Mouse (Mus musculus): Measurements from ENCODE around the gene Lrrc43. TPM values are rescaled to one million over a fixed set of nuclear protein-coding genes. Genes with fewer than 3 reads are reported as not detected.
A peak's percentile ranks its signal among the peaks of the same experiment; 100 is the strongest.

Lrrc43 gene
- 0.10 TPM in 1 of 2 replicates, not detected in the other for polyA plus RNA-seq (2014; fragmentation: Nextera tagmentation; extraction: Ambion mirVana)

DNA sequence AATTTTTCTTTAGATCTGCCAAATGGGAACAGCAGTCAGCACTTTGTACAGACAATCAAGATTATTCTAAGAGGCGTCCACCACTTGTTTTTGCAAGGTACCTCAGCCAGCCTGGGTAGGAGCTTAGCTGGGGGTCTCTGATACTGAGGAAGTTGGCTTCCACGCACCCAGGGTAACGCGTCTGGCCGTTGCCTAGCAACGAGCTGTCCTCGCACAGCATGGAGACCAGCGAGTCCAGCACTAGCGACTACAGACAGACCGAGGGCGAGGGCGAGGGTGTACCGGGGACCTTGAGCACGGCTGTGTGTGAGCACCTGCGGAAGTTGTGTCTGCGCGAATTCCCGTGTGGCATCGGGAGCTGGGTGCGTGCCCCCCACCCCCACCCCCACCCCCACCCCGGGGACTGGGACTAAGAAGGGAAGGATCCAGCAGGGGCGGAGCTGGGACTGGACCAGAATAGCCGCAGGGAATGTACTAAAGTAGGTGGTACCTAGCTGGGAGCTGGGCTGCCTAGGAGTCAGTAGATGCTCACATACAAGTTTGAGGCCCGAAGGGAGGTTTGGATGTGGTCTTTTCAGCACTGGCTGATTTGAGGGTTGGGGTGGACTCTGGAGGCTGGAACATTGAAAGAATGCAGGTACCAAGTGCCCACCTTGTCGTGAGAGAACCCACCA is at the start of gene Lrrc43, which contains the start of gene Il31:
Gene Lrrc43, plus strand, starts transcription at position 194 of the 674 bp plus-strand sequence.
Gene Il31, minus strand, starts transcription at position 378 of the 674 bp plus-strand sequence.
- DNase-seq (ENCODE audit: low spot score): peak; percentile 59
- Histone ChIP-seq H3K27ac (replicated peaks; ENCODE audit: low read depth, low read length) (no peak within 1 kb of the TSS), H3K4me1 (ENCODE audit: control insufficient read depth, insufficient read depth, low read length) (no peaks in the 10 kb centered on the region; the same call in none of the 2 replicates), H3K4me3 (ENCODE audit: low read depth, low read length) (no peak within 1 kb of the TSS), H3K9me3 (replicated peaks; ENCODE audit: control insufficient read depth, low read length) (no peaks in the 10 kb centered on the region), H3K27me3 (ENCODE audit: control insufficient read depth, insufficient read depth, low read length) (no peaks in the 10 kb centered on the region), H3K36me3 (replicated peaks; ENCODE audit: control insufficient read depth, insufficient read depth, low read depth, low read length) (no peaks in the 10 kb centered on the region), H3K9ac (replicated peaks; ENCODE audit: low read length) (no peak within 1 kb of the TSS), H3K4me2 (ENCODE audit: low read depth, low read length) (peak within 1 kb of the TSS; percentile 49)
- 9% methylated on average over 25 of the region's 25 CpGs for WGBS
- peak; percentile 67; the same call in 1 of the 2 replicates for ATAC-seq (replicated peaks; ENCODE audit: insufficient number of reproducible peaks, low FRiP score, low TSS enrichment, low read depth)

DNA sequence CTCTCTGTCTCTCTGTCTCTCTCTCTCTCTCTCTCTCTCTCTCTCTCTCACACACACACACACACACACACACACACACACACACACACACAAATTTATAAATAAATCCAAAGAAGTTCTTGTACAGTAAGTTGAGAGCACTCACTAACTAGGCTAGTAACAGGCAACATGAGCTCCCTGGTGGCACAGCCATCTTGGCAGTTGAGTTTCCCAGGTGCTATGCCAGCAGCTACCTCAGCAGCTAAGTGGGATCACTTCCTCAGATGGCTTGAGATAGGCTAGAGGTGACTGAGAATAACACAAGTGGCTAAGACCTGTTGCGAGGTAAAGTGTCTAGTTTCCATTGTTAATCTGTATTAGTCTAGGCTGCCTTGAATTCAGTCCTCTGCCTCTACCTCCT is 49.8 kb upstream of the Lrrc43 start:
- DNase-seq (ENCODE audit: low spot score) (no peak), ATAC-seq (replicated peaks; ENCODE audit: insufficient number of reproducible peaks, low FRiP score, low TSS enrichment, low read depth) (no peak)
- Histone ChIP-seq H3K27ac (replicated peaks; ENCODE audit: low read depth, low read length) (no peak overlapping the region), H3K9ac (replicated peaks; ENCODE audit: low read length) (no peak overlapping the region), H3K4me1 (ENCODE audit: control insufficient read depth, insufficient read depth, low read length) (no peaks in the 10 kb centered on the region), H3K4me3 (ENCODE audit: low read depth, low read length) (no peak overlapping the region), H3K4me2 (ENCODE audit: low read depth, low read length) (no peak overlapping the region), H3K36me3 (replicated peaks; ENCODE audit: control insufficient read depth, insufficient read depth, low read depth, low read length) (no peaks in the 10 kb centered on the region; the same call in 1 of the 2 replicates), H3K9me3 (replicated peaks; ENCODE audit: control insufficient read depth, low read length) (no peaks in the 10 kb centered on the region), H3K27me3 (ENCODE audit: control insufficient read depth, insufficient read depth, low read length) (no peaks in the 10 kb centered on the region)
- 91% methylated on average over 1 of the region's 1 CpGs for WGBS

- no peaks in the 10 kb centered on the region for H3K4me1 ChIP-seq (ENCODE audit: control insufficient read depth, insufficient read depth, low read length)
- no peaks in the 10 kb centered on the region for H3K9me3 ChIP-seq (replicated peaks; ENCODE audit: control insufficient read depth, low read length)
- ATAC-seq (replicated peaks; ENCODE audit: insufficient number of reproducible peaks, low FRiP score, low TSS enrichment, low read depth): no peak
- no peaks in the 10 kb centered on the region; the same call in 1 of the 2 replicates for H3K36me3 ChIP-seq (replicated peaks; ENCODE audit: control insufficient read depth, insufficient read depth, low read depth, low read length)
- no peak overlapping the region for H3K27ac ChIP-seq (replicated peaks; ENCODE audit: low read depth, low read length)
- no peak overlapping the region for H3K4me2 ChIP-seq (ENCODE audit: low read depth, low read length)
- no peaks in the 10 kb centered on the region for H3K27me3 ChIP-seq (ENCODE audit: control insufficient read depth, insufficient read depth, low read length)
- 69% methylated on average over 4 of the region's 4 CpGs for WGBS
- H3K9ac ChIP-seq (replicated peaks; ENCODE audit: low read length): no peak overlapping the region
- no peak overlapping the region for H3K4me3 ChIP-seq (ENCODE audit: low read depth, low read length)
- no peak for DNase-seq (ENCODE audit: low spot score)
Measured at GRCm38 (mm10) chr5:123439941-123440340, 49.2 kb upstream of the Lrrc43 start.

DNA sequence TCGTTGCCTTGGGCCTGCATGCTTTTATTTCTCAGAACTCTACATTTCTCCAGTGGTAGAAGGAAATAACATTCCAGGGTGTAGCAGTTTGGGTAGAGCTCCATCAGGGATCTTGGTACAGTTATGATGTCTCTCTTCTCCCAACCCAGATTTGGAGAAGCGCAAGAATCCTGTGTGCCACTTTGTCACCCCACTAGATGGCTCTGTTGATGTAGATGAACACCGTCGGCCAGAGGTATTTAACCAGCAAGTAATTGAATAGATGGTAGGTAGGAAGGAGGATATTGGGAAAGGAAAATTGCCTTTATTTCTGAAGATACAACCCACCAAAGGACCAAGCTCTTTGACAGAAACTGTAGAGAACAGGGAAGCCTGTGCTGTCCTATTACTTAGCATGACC is 48.4 kb upstream of the Lrrc43 start:
- DNase-seq (ENCODE audit: low spot score) (no peak), ATAC-seq (replicated peaks; ENCODE audit: insufficient number of reproducible peaks, low FRiP score, low TSS enrichment, low read depth) (no peak)
- Histone ChIP-seq H3K9ac (replicated peaks; ENCODE audit: low read length) (no peak overlapping the region), H3K27me3 (ENCODE audit: control insufficient read depth, insufficient read depth, low read length) (no peaks in the 10 kb centered on the region), H3K4me3 (ENCODE audit: low read depth, low read length) (no peak overlapping the region), H3K4me2 (ENCODE audit: low read depth, low read length) (no peak overlapping the region), H3K36me3 (replicated peaks; ENCODE audit: control insufficient read depth, insufficient read depth, low read depth, low read length) (no peaks in the 10 kb centered on the region; the same call in 1 of the 2 replicates), H3K27ac (replicated peaks; ENCODE audit: low read depth, low read length) (no peak overlapping the region), H3K9me3 (replicated peaks; ENCODE audit: control insufficient read depth, low read length) (no peaks in the 10 kb centered on the region), H3K4me1 (ENCODE audit: control insufficient read depth, insufficient read depth, low read length) (no peaks in the 10 kb centered on the region)
- 65% methylated on average over 4 of the region's 4 CpGs for WGBS

DNA sequence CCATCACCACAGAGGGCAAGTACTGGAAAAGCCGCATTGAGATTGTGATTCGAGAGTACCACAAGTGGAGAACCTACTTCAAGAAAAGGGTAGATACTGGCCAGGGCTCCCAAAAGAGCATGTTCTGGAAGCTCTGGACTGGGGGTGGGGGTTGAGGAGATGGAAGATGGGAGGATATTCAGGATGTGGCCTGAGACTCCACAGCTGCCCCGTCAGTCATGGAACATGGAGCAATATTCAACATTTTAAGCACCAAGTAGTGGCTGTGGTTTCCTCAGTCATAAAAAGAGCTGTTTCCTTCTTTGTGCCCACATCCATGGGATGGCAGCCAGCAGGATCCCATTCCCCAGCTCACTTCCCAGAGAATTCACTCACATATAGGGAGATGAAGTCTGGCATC is 46.8 kb upstream of the Lrrc43 start:
- Histone ChIP-seq H3K27ac (replicated peaks; ENCODE audit: low read depth, low read length) (no peak overlapping the region), H3K9ac (replicated peaks; ENCODE audit: low read length) (no peak overlapping the region), H3K4me3 (ENCODE audit: low read depth, low read length) (no peak overlapping the region), H3K9me3 (replicated peaks; ENCODE audit: control insufficient read depth, low read length) (no peaks in the 10 kb centered on the region), H3K36me3 (replicated peaks; ENCODE audit: control insufficient read depth, insufficient read depth, low read depth, low read length) (no peaks in the 10 kb centered on the region; the same call in none of the 2 replicates), H3K27me3 (ENCODE audit: control insufficient read depth, insufficient read depth, low read length) (no peaks in the 10 kb centered on the region), H3K4me1 (ENCODE audit: control insufficient read depth, insufficient read depth, low read length) (no peaks in the 10 kb centered on the region), H3K4me2 (ENCODE audit: low read depth, low read length) (no peak overlapping the region)
- DNase-seq (ENCODE audit: low spot score) (no peak), ATAC-seq (replicated peaks; ENCODE audit: insufficient number of reproducible peaks, low FRiP score, low TSS enrichment, low read depth) (no peak)
- WGBS: 100% methylated on average over 3 of the region's 3 CpGs

DNA sequence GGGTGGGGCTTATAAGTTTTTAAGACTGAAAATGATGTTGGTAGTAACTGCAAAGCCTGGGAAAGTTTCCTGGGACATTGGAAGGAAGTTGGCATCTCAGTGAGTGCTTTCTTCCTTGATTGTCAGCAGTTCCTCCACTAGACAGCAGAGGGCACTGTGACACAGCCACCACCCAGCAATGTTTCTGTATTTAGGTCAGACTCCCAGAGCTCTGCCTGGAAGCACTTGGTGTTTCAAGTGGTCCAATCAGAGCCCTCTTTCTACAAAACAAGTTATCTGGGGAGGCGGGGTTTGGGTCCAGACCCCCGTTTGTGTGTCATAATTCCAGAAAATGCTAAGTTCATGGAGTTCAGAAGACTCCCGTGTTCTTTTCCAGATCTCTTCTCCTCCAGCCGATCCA is 45.0 kb upstream of the Lrrc43 start:
- Histone ChIP-seq H3K36me3 (replicated peaks; ENCODE audit: control insufficient read depth, insufficient read depth, low read depth, low read length) (no peaks in the 10 kb centered on the region; the same call in none of the 2 replicates), H3K27me3 (ENCODE audit: control insufficient read depth, insufficient read depth, low read length) (no peaks in the 10 kb centered on the region), H3K4me3 (ENCODE audit: low read depth, low read length) (no peak overlapping the region), H3K4me2 (ENCODE audit: low read depth, low read length) (no peak overlapping the region), H3K27ac (replicated peaks; ENCODE audit: low read depth, low read length) (no peak overlapping the region), H3K9ac (replicated peaks; ENCODE audit: low read length) (no peak overlapping the region), H3K9me3 (replicated peaks; ENCODE audit: control insufficient read depth, low read length) (no peaks in the 10 kb centered on the region), H3K4me1 (ENCODE audit: control insufficient read depth, insufficient read depth, low read length) (no peaks in the 10 kb centered on the region)
- DNase-seq (ENCODE audit: low spot score): peak; percentile 72
- 48% methylated on average over 4 of the region's 4 CpGs for WGBS
- ATAC-seq (replicated peaks; ENCODE audit: insufficient number of reproducible peaks, low FRiP score, low TSS enrichment, low read depth): no peak

DNA sequence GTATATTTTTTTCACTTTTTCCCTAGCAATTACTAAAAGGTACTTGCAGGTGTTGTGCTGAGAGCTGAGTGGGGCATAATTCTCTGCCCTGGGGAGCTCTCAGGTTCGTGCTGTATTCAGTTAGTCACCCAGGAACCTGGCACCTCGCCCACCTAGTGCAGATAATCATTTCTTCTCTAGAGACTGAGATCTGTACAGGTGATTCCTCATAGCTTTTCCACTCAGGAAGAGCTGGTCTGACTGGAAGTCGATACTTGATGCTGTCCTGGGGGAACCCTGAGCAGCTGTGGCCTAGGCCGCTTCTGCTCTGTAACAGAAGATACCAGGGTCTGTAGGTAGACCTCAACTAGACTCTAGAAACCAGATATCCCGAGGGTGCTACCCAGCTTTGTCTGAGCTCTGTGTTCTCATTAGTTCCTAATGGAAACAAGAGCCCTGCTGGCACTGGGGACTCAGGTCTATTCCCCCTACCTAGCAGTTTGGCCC is 44.2 kb upstream of the Lrrc43 start:
- H3K4me1 ChIP-seq (ENCODE audit: control insufficient read depth, insufficient read depth, low read length): no peaks in the 10 kb centered on the region
- H3K9ac ChIP-seq (replicated peaks; ENCODE audit: low read length): no peak overlapping the region
- WGBS: 88% methylated on average over 5 of the region's 5 CpGs
- H3K4me2 ChIP-seq (ENCODE audit: low read depth, low read length): no peak overlapping the region
- no peaks in the 10 kb centered on the region for H3K9me3 ChIP-seq (replicated peaks; ENCODE audit: control insufficient read depth, low read length)
- ATAC-seq (replicated peaks; ENCODE audit: insufficient number of reproducible peaks, low FRiP score, low TSS enrichment, low read depth): no peak
- H3K27me3 ChIP-seq (ENCODE audit: control insufficient read depth, insufficient read depth, low read length): no peaks in the 10 kb centered on the region
- H3K4me3 ChIP-seq (ENCODE audit: low read depth, low read length): no peak overlapping the region
- H3K27ac ChIP-seq (replicated peaks; ENCODE audit: low read depth, low read length): no peak overlapping the region
- no peaks in the 10 kb centered on the region; the same call in none of the 2 replicates for H3K36me3 ChIP-seq (replicated peaks; ENCODE audit: control insufficient read depth, insufficient read depth, low read depth, low read length)
- no peak for DNase-seq (ENCODE audit: low spot score)

GRCm38 (mm10) chr5:123451886-123452285 is 37.2 kb upstream of the Lrrc43 start:
- H3K4me2 ChIP-seq (ENCODE audit: low read depth, low read length): no peak overlapping the region
- DNase-seq (ENCODE audit: low spot score): no peak
- no peaks in the 10 kb centered on the region; the same call in 1 of the 2 replicates for H3K36me3 ChIP-seq (replicated peaks; ENCODE audit: control insufficient read depth, insufficient read depth, low read depth, low read length)
- H3K4me3 ChIP-seq (ENCODE audit: low read depth, low read length): no peak overlapping the region
- WGBS: 90% methylated on average over 7 of the region's 7 CpGs
- H3K4me1 ChIP-seq (ENCODE audit: control insufficient read depth, insufficient read depth, low read length): no peaks in the 10 kb centered on the region
- H3K9me3 ChIP-seq (replicated peaks; ENCODE audit: control insufficient read depth, low read length): no peaks in the 10 kb centered on the region
- H3K9ac ChIP-seq (replicated peaks; ENCODE audit: low read length): no peak overlapping the region
- H3K27me3 ChIP-seq (ENCODE audit: control insufficient read depth, insufficient read depth, low read length): no peaks in the 10 kb centered on the region
- no peak for ATAC-seq (replicated peaks; ENCODE audit: insufficient number of reproducible peaks, low FRiP score, low TSS enrichment, low read depth)
- H3K27ac ChIP-seq (replicated peaks; ENCODE audit: low read depth, low read length): no peak overlapping the region

Measured in embryonic facial prominence, embryonic 11.5 days (tissue).